Mouse (Mus musculus): ENCODE results near the gene P4ha1. TPM values are rescaled to one million over a fixed set of nuclear protein-coding genes. Genes with fewer than 3 reads are reported as not detected.

P4ha1 gene
- polyA plus RNA-seq, 1 experiment from 2014 or later: 73.8 TPM

Other genes with a start within 250 kb of the P4ha1 start
- gene Sept10, start 101.4 kb upstream of the P4ha1 start, polyA plus RNA-seq (2015; fragmentation: Nextera tagmentation; extraction: Ambion mirVana): 31.6 and 40.1 TPM in 2 replicates
- 11.6 and 12.0 TPM in 2 replicates for gene Sowahc, start 101.3 kb upstream of the P4ha1 start, polyA plus RNA-seq (2015; fragmentation: Nextera tagmentation; extraction: Ambion mirVana)
- 3.5 and 5.7 TPM in 2 replicates for gene Gm10273, start 72.3 kb downstream of the P4ha1 start, polyA plus RNA-seq (2015; fragmentation: Nextera tagmentation; extraction: Ambion mirVana)
- gene Pla2g12b, start 80.4 kb downstream of the P4ha1 start, polyA plus RNA-seq (2015; fragmentation: Nextera tagmentation; extraction: Ambion mirVana): 38.8 and 43.5 TPM in 2 replicates
- gene Oit3, start 118.5 kb downstream of the P4ha1 start, polyA plus RNA-seq (2015; fragmentation: Nextera tagmentation; extraction: Ambion mirVana): 1.6 and 1.9 TPM in 2 replicates

Measured in intestine, embryonic 15.5 days (tissue).